Mouse (Mus musculus) lung, postnatal 36 days (tissue): ENCODE measurements around the gene Got2.
"Not testable (repeated sequence)": the region's sequence is repeated elsewhere in the genome, so short reads cannot be mapped to it uniquely, and the experiment has no call there.

Source experiments
- DNase-seq: peaks from one replicate; pipeline ENCODE4 v3.0.0; 2022; ENCODE audit warnings: mixed read lengths

Got2 gene

GRCm38 (mm10) chr8:95864851-95865250, 23.5 kb downstream of the Got2 start:
- not testable (repeated sequence) for DNase-seq

- not testable (repeated sequence) for DNase-seq
Measured at GRCm38 (mm10) chr8:95863761-95864440, 24.4 kb downstream of the Got2 start.

- DNase-seq, result no peak
Measured at GRCm38 (mm10) chr8:95854174-95854573, 34.2 kb downstream of the Got2 start.

DNA sequence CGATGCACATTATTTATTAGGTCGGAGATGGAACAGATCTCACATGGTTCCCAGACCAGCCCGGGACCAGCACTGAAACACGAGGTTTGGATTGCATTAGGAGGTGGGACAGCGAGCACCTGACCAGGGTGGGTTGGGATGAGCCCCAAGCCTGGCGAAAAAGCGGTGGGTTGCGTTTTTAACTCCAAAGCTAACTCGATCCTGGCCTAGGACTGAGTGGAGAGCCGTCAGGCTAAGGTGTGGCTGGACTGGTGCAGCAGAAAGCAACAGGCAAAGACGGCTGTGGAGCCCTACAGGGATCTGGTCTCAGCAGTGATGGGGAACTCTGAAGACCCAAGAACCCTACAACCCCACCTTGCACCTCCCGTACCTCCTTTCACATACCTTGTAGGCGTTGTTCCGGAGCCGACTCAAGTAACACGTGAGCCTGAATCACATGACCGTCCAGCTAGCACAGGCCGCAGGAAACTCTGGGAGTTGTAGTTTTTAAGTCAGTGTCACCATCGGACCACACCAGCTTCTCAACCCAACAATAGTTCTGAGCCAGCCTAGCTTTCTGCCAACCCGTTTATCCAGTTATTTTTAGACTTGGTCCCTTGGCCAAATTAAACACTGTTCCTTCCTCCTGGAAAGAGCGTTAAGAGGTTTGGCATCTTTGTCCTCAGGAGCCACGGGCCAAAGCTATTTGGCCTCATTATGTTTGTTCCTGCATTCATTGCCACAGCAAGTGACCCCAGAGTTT, 35.1 kb downstream of the Got2 start, which contains the start of gene Slc38a7:
TSS of gene Slc38a7 (minus strand) at position 438 of the 742 bp plus-strand sequence.
- peak; percentile 95 for DNase-seq

- peak; percentile 71 for DNase-seq
Measured at GRCm38 (mm10) chr8:95852290-95852689, 36.1 kb downstream of the Got2 start.

GRCm38 (mm10) chr8:95850326-95850725, 38.0 kb downstream of the Got2 start:
- no peak for DNase-seq

DNA sequence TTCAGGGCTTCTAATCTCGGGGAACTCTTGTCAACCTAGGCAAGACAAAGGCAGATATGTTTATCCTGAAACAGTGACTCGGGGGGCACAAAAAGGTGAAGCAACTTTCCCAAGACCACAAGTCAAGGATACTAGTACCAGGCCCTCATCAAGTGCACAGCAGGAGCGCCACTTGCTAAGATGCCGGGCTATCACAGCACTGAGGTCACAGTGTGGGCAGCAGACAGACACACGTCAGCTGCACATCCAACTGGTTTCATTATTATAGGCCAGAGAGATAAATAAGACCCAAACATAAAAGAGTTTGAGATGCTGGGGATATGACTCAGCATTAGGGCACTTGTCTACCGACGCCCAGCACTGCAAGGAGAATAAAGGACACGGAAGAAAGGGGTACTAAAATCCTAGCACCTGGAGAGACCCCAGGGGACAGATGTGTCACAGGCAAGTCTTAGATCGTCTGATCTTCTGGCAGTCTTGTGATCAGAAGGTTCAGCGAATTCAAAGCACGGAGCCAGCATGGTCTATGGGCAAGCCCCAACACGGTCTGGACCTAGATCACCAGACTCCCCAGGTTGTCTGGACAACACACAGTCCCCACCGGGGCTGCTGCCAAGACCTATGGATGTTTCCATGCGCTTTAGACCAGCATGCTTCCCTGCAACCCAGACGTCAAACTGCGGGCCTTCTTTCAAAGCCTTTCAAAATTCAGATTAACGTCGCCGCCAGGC, 39.4 kb downstream of the Got2 start:
- no peak for DNase-seq

DNA sequence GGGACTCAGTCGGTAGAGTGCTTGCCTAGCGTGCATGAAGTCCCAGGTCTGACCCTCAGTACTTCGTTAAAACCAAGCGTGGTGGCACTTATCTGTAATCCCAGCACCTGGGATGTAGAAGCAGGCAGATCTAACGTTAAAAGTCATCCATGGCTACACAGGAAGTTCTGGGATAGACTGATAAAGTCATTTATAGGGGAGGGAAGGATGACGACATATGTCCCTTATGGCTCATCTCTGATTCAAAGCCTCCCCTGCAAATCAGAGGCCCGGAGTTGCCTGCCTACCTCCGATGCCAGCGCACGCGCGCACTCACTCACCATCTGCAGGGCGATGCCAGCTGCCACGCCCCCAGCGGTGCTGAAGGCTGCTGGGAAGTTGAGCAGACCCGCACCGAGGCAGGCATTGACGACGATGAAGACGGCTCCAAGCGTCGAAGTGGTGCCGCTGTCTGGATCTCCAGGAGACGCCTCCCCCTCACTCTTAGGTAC, 40.2 kb downstream of the Got2 start:
- no peak for DNase-seq

DNA sequence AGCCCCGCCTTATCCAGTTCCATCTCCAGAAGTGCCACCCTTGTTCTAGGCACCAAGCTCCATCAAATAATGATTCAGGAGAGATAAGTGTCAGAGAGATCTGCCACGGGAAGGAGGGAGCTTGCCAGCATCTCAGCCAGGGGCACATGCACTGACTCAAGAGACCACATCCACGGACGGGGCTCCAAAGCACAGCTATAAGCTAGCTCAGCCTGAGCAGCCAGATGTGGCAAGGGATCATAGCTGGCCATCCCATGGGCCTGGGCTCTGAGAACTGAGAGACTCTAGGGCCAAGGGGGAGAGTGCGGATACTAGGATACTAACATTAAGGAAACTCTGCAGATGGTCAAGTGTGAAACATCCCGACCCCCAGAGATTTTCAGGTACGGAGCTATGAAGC, 43.3 kb downstream of the Got2 start:
- no peak for DNase-seq

DNA sequence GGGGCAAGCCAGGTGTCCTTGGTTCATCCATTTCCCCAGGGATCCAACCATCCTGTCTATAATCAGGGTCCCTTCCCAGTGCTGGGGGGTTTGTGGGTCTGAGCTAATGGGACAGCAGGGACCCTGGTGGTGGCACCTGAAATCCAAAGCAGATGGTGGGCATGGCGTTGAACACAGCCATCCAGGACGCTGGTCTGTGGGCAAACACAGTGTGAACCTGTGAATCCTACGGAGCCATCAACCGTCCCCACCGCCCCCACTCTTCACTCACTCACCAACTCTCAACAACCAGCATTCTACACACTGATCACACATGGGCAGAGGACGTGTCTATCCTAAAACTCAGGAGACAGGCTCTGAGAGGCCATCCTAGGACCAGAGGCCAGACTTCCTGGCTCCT, 44.4 kb downstream of the Got2 start:
- DNase-seq, result no peak

DNA sequence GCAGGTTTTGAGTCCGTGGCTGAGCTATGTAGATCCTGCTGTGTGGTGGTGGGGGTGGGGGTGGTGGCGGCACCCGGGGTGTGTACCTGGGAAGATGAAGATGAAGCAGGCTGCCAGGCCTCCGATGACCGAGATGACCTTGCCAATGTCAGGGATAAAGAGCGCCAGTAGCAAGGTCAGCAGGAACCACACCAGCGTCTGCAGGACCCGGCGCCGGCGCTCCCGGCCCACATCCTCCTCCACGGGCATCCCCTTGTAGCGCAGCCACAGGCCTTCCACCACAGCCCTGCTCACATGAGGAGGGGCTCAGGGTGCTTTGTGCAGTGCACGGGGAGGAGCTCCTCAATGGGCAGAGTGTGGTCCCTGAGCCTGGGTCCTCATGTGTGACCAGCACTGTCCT, 46.9 kb downstream of the Got2 start:
- no peak for DNase-seq

DNA sequence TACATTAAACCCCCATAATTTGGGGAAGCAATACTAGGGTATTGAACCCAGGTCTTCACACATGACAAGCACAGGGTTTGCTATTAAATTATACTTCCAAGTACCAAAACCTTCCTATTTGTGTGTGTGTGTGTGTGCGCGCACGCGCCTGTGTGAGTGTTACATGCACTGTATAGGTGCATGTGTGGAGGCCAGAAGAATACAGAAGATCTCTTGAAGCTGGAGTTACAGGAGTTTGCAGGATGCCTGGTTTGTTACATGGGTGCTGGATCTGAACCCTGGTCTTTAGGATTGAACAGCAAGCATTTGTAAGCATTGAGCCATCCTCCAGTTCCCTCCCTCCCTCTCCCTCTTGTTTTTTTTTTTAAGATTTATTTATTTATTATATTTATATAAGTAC, 49.1 kb downstream of the Got2 start:
- no peak for DNase-seq

DNA sequence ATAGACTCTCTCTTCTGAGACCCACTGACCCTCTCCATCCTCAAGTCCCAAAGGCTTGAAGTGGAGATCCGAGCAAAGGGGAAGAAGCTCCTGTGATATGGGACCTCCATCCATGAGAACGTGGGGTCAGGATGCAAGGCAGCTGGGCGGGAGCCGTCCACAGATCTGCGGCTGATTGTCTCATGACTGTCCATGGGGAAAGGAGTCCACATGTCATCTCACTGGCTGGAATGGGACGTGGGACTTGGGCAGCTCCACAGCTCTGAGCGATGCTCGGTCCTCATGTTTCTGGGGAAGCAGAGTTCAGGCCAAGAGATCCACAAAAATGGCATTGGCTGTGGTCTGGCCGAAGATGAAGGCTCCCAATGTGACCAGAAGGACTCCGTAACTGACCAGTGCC, 51.1 kb downstream of the Got2 start:
- no peak for DNase-seq

DNA sequence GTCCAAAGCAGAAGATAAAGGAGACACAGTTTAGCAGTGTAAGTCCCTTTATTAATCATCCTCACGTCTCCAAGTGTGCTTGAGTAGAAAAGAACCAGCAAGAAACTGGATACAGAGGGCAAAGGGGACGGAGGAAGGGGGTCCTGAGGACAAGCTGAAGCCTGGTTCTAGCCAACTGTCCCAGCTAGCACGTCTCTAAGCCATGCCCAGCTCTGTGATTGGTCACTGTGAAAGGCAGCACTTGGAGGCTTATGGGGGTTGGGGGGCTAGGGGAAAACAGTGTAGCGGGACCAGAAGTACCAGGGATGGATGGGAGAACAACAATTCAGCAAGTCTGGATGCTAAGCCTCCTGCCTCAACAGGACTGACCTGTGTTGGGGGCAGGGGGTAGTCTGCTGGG, 52.5 kb downstream of the Got2 start:
- no peak for DNase-seq

GRCm38 (mm10) chr8:95833435-95833984, 54.8 kb downstream of the Got2 start:
- no peak for DNase-seq

DNA sequence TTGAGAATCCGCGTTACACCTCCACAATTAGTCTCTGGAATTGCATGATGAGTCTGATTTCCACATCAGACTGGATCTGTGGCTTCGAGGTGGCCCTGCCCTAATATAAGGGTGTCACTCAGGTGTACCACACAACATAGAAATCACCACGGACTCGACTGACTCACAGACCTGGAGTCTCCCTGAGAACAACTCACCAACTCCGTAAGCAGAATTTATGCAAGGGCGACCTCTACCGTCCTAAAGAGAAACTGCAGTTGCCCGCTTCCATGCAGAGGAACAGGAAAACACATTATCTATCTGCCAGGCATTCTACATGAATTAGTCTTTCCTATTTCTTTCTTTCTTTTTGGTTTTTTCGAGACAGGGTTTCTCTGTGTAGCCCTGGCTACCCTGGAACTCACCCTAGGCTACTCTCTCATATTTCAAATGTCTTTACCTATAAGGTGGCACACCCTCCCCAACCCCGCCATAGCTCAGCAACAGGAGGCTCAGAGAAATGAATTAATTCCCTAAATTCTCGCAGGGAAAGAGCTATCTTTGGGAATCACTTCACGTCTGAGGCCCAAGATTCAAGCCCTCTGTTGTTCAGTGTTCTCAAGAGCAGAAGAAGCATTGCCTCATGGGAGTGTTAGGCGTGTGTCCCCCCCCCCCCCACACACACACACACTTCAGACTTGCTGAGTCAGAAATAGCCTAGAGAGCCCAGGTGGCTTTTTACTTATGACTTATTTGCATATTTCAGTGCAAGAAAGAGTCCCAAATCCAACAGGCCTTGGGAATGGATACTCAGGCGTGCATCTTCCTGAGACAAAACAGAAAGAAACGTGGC, 55.5 kb downstream of the Got2 start:
- peak; percentile 92 for DNase-seq

GRCm38 (mm10) chr8:95830144-95830543, 58.2 kb downstream of the Got2 start:
- no peak for DNase-seq

GRCm38 (mm10) chr8:95825162-95825561, 63.2 kb downstream of the Got2 start, which contains the start of gene Sap18b:
TSS of gene Sap18b (plus strand) at chr8:95825346.
- not testable (repeated sequence) for DNase-seq

DNA sequence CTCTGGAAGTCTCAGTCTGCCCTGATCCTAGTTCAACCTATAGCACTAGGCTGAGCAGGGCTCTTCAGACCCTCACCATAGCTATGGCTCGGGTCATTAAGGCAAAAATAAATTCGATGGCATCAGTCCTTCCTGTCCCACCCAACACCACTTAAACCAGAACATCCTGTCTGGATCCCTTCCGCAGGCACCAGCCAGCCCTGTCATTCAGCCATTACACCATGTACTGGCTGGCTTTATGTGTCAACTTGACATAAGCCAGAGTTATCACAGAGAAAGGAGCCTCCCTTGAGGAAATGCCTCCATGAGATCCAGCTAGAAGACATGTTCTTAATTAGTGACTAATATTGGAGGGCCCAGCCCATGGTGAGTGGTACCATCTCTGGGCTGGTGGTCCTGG, 65.6 kb downstream of the Got2 start:
- DNase-seq, result no peak

- DNase-seq, result no peak
Measured at GRCm38 (mm10) chr8:95822096-95822495, 66.3 kb downstream of the Got2 start.

DNA sequence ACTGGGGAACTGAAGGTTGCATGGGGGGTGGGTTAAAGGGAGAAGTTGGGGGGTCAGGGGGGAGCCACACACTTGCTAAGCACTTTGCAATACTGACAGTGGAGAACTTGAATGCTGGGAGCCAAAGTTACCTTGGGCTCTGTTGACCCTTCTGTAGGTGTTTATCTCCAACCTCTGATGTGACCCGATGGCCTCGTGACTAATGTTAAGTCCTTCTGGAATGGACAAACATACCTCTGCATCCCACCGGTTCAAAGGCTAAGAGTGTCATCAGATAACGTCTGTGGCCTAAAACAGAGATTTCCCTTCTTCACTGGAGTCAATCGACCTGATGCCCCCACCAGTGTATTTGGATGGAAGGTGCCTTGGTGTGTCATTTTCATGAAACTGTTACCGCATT, 67.1 kb downstream of the Got2 start:
- no peak for DNase-seq

- DNase-seq, result peak; percentile 20
Measured at GRCm38 (mm10) chr8:95818211-95818610, 70.1 kb downstream of the Got2 start.
